Mouse (Mus musculus) heart, adult 2 months (tissue): ENCODE data around the gene Stim1. TPM values are rescaled to one million over a fixed set of nuclear protein-coding genes. Genes with fewer than 3 reads are reported as not detected.

Experiments used
- DNase-seq, 2 experiments: peaks; one replicate each; pipeline ENCODE4 v3.0.0; 2021
- H3K27ac ChIP-seq: fragments of 200-600 bp; 2 replicates; pipeline ENCODE4 v1.8.1; 2022
- H3K27me3 ChIP-seq: fragments of 200-500 bp; 2 replicates; pipeline ENCODE4 v1.6.1; 2012; ENCODE audit warnings: mild to moderate bottlenecking, low read length, inconsistent platforms, mixed read lengths; ENCODE audit not compliant: control insufficient read depth, insufficient read depth
- H3K36me3 ChIP-seq: fragments of 200-500 bp; 2 replicates; pipeline ENCODE4 v1.6.1; 2012; ENCODE audit warnings: low read length, inconsistent platforms; ENCODE audit not compliant: control insufficient read depth, insufficient read depth
- H3K4me1 ChIP-seq: fragments of 200-500 bp; 2 replicates; pipeline ENCODE4 v1.6.1; 2011; ENCODE audit warnings: low read length; ENCODE audit not compliant: control insufficient read depth, insufficient read depth
- H3K4me3 ChIP-seq: fragments of 200-600 bp; 2 replicates; pipeline ENCODE4 v1.8.1; 2022
- H3K79me2 ChIP-seq: fragments of 200-500 bp; replicated peaks from 2 replicates; pipeline ENCODE4 v1.6.1; 2012; ENCODE audit warnings: mild to moderate bottlenecking, inconsistent platforms, low read length, moderate library complexity, mixed read lengths; ENCODE audit not compliant: control insufficient read depth, insufficient read depth
- H3K9ac ChIP-seq: fragments of 200-500 bp; 2 replicates; pipeline ENCODE4 v1.6.1; 2012; ENCODE audit warnings: low read depth, mild to moderate bottlenecking, control low read depth, inconsistent platforms, low read length, mixed read lengths
- CTCF ChIP-seq: fragments of 200-600 bp; IDR thresholded peaks from 2 replicates; pipeline ENCODE4 v1.8.1; 2022; ENCODE audit warnings: antibody characterized with exemption, mild to moderate bottlenecking, moderate library complexity
- EP300 ChIP-seq: fragments of 200-500 bp; IDR thresholded peaks from 2 replicates; pipeline ENCODE4 v1.6.1; 2011; ENCODE audit warnings: low read depth, low read length, control low read depth; ENCODE audit not compliant: insufficient read depth
- POLR2A ChIP-seq: fragments of 200-500 bp; IDR thresholded peaks from 2 replicates; pipeline ENCODE4 v1.6.1; 2011; ENCODE audit warnings: mild to moderate bottlenecking, low read depth, low read length, control low read depth; ENCODE audit not compliant: insufficient read depth
- WGBS: fragments of 180-500 bp; shearing (Covaris S2); methylation state at CpG from one replicate; pipeline ENCODE4 v1.1.7; 2018; 5-methylcytosine and 5-hydroxymethylcytosine counted together
- intact Hi-C: fragments of 180-260 bp; cut with DNase I; formaldehyde crosslinking; loops from one replicate; pipeline ENCODE4 v1.15.1; 2025
- polyA plus RNA-seq: library from polyadenylated mRNA; depleted of rRNA; stranded (reverse); fragments of >200 nt; gene quantifications from 2 replicates; pipeline ENCODE4 v1.2.3, GENCODE M21; 2012
- total RNA-seq, 2 experiments: library from RNA; stranded (reverse); gene quantifications; 2 replicates each; pipeline ENCODE4 v1.2.3; 2021

The Stim1 gene
- total and polyA plus RNA-seq, 3 experiments, result 22.8 to 24.1 (median 23.9) TPM

DNA sequence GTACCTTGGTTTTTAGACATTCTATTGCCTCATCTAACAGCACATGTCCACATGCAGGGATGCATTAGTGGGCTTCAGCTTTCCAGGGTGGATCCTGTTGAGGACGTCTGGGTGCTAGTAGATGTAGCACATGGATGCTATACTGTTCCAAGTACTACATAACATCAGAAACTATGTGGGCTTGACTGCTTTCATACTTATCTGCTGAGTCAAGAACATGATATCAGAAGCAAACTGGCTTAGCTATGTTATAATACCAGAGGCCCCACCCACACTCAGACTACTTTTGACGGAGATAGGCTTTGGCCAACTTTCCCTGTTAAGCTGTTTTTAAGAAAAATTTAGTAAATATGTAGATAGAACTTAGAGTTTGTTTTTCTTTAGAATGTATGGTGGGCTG, 176.7 kb downstream of the Stim1 start:
- 52% methylated on average over 2 of the region's 2 CpGs for WGBS
- no peak overlapping the region for H3K9ac ChIP-seq
- H3K79me2 ChIP-seq, result no peaks in the 10 kb centered on the region; the same call in 1 of the 2 replicates
- H3K27me3 ChIP-seq, result no peaks in the 10 kb centered on the region
- no peak overlapping the region for H3K27ac ChIP-seq
- TF ChIP-seq POLR2A, result no peak
- TF ChIP-seq EP300, result no peak
- TF ChIP-seq CTCF, result no peak
- intact Hi-C loops, result no loop called here
- H3K4me3 ChIP-seq, result no peak overlapping the region
- H3K4me1 ChIP-seq, result no peaks in the 10 kb centered on the region
- no peaks in the 10 kb centered on the region for H3K36me3 ChIP-seq
- no peak for DNase-seq

DNA sequence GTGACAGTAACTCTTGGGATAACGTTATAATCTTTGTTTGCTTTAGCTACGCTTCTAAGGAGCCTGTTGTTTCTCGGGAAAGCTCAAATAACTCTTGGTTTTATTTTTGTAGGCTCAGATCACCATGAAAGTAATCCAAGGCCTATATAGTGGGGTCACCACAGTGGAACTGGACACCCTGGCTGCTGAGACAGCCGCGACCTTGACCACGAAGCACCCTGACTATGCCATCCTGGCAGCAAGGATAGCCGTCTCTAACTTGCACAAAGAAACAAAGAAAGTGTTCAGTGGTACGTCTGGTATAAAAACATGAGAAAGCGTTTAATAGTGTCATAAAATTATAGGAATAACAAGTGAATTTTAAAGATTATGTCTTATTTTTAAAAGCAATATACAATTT, 178.8 kb downstream of the Stim1 start:
- intact Hi-C loops, result no loop called here
- Histone ChIP-seq H3K9ac (no peak overlapping the region), H3K36me3 (no peaks in the 10 kb centered on the region), H3K27me3 (no peaks in the 10 kb centered on the region), H3K79me2 (no peaks in the 10 kb centered on the region; the same call in 1 of the 2 replicates), H3K4me1 (no peaks in the 10 kb centered on the region), H3K4me3 (no peak overlapping the region), H3K27ac (no peak overlapping the region)
- no peak for DNase-seq
- TF ChIP-seq CTCF (no peak), EP300 (no peak), POLR2A (no peak)
- WGBS, result 92% methylated on average over 9 of the region's 9 CpGs

DNA sequence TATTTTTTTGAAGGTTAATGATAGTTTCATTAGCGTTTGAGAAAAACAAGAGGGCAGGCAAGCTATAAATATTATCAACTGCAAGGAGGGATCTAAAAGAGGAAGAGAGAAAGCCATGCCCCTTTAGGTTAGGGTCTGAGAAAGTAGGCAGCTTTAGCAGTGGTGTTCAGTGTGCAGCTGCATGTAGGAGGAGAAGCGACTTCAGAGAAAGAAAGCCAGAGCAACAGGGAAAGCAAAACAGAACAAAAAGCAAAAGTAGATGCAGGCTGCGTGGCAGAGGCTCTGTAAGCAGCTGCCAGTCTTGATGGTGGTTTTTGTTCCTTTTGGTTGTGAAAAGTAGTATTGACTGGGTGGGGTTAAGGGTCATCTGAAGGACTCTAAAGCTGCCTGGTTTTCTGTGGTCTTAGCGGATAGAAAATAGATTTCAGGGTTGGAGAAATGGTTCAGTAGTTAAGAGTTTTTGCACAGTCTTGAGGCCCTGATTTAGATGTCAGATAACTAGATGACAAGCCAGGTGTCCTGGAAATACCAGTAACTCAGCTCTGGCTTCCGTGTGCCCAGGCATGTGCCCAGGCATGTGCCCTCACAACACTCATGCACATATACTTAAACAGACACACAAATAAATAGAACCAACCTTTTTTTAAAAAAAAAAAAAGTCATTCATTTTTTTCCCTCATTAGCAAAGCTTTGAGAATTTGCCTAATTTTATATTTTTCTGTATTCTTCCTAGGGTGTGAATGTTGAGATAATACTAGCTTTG, 191.2 kb downstream of the Stim1 start:
- H3K4me3 ChIP-seq, result no peak overlapping the region
- H3K36me3 ChIP-seq, result no peaks in the 10 kb centered on the region
- intact Hi-C loops, result no loop called here
- H3K27ac ChIP-seq, result no peak overlapping the region
- H3K27me3 ChIP-seq, result no peaks in the 10 kb centered on the region
- H3K4me1 ChIP-seq, result no peaks in the 10 kb centered on the region
- no peak overlapping the region for H3K9ac ChIP-seq
- DNase-seq, result no peak
- TF ChIP-seq EP300 (no peak), POLR2A (no peak), CTCF (no peak)
- no peaks in the 10 kb centered on the region for H3K79me2 ChIP-seq
- 82% methylated on average over 5 of the region's 5 CpGs for WGBS

DNA sequence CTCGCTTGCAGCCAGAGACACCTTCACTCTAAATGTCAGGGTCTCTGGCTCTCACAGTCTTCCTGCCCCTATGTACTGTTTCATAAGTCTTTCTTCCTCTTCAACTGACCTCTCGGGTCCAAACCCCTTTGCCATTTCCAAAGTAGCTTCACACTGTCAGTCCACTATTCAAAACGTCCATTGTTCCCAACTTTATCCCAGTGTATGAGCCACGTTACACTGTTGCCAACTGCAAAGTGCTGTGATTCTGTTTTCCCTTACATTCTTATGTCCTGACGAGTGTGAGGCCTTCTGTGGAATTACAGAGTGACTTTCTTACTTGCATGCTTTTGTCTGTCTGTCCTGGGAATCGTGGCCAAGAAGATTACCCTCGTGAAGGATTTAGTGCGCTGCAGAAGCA, 200.0 kb downstream of the Stim1 start:
- TF ChIP-seq CTCF, result no peak
- TF ChIP-seq EP300, result no peak
- TF ChIP-seq POLR2A, result no peak
- Histone ChIP-seq H3K27me3 (no peaks in the 10 kb centered on the region), H3K4me1 (no peaks in the 10 kb centered on the region), H3K79me2 (no peaks in the 10 kb centered on the region), H3K4me3 (no peak overlapping the region), H3K9ac (no peak overlapping the region), H3K27ac (no peak overlapping the region), H3K36me3 (peaks cover 2% of the 10 kb centered on the region; the same call in 1 of the 2 replicates)
- intact Hi-C loops, result no loop called here
- no peak for DNase-seq
- 83% methylated on average over 8 of the region's 8 CpGs for WGBS

DNA sequence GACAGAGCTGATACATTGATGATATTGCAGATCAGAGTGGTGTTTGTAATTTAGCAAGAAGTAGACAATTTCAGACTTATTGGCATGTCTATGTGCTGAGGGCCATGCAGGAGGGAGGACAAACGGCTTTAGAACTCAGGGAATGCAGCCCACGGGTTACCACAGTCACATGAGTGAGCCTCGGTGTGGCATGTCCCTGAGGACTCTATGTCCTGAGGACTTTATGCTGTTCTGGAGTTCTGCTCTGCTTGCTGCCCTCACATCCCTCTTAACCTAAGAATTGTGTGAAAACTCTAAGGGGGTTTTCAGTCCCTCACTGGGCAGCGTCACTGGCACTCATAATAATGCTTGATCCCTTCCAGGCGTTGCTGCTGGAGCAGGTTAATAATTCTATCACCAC, 205.1 kb downstream of the Stim1 start:
- no peak for DNase-seq
- Histone ChIP-seq H3K36me3 (no peaks in the 10 kb centered on the region; the same call in 1 of the 2 replicates), H3K27me3 (no peaks in the 10 kb centered on the region), H3K4me3 (no peak overlapping the region), H3K27ac (no peak overlapping the region), H3K9ac (no peak overlapping the region), H3K79me2 (no peaks in the 10 kb centered on the region), H3K4me1 (no peaks in the 10 kb centered on the region)
- TF ChIP-seq EP300 (no peak), CTCF (no peak), POLR2A (no peak)
- intact Hi-C loops, result no loop called here
- WGBS, result 38% methylated on average over 5 of the region's 5 CpGs

DNA sequence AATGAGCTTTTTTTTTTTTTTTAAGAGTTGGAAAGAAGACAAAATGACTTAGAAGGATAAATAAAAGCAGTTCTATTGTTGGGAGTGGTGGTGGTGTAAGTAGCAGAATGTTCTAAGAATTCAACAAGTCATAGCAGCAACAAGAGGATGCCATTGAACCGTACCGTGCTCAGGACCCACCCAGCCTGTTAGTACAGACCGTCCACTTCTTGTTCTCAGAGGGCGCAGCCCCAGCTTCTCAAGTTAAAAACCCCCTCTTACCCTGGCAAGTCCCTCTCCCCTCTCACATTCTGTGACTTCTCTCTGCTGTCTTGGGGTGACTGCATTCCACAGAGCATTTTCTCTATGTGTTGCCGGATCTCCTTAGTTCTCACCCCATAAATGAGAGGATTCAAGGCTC, 209.0 kb downstream of the Stim1 start:
- Histone ChIP-seq H3K4me3 (no peak overlapping the region), H3K79me2 (no peaks in the 10 kb centered on the region), H3K27me3 (no peaks in the 10 kb centered on the region), H3K9ac (no peak overlapping the region), H3K27ac (no peak overlapping the region), H3K4me1 (peaks cover 3% of the 10 kb centered on the region), H3K36me3 (no peaks in the 10 kb centered on the region)
- WGBS, result 96% methylated on average over 5 of the region's 5 CpGs
- intact Hi-C loops, result no loop called here
- TF ChIP-seq POLR2A, result no peak
- no peak for TF ChIP-seq EP300
- TF ChIP-seq CTCF, result no peak
- no peak for DNase-seq
